Mouse (Mus musculus): ENCODE measurements around the gene Hecw1. TPM values are rescaled to one million over a fixed set of nuclear protein-coding genes. Genes with fewer than 3 reads are reported as not detected.
A peak's percentile ranks its signal among the peaks of the same experiment; 100 is the strongest.

The Hecw1 gene
- polyA plus RNA-seq (2012; fragmentation: generic; extraction: Trizol) = 0.30 TPM
- long read RNA-seq, experiment 1 = 0 reads
- long read RNA-seq, experiment 2 = 0 reads

DNA sequence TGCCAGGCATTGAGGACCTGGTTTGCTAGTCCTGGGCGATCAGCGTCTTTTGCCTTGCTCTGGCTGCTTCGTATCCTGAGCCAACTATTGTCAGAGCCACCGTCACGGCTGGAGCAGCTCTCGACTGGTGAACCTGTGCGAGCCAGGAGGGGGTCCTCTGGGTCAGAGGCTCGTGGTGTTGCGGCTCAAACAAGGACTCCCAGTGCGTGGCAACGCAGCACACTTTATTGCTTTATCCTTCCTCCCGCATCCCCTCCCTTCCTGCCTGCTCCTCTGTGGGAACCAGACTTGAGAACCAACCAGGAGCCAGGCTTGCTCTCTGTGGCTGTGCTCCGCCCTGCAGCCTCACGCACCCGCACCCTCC is at the start of gene Hecw1:
Hecw1 (minus strand) TSS at position 323 of the 364 bp plus-strand sequence.
- H3ac ChIP-seq (ENCODE audit: control insufficient read depth, insufficient read length, low read depth) = peak within 1 kb of the TSS; percentile 59
- H3K36me3 ChIP-seq (ENCODE audit: control insufficient read depth, insufficient read depth) = no peaks in the 10 kb centered on the region
- TF ChIP-seq MAX (IDR thresholded peaks at IDR 0.05) (no peak), MYOD1 (IDR thresholded peaks at IDR 0.05; ENCODE audit: control insufficient read depth, insufficient read length, low read depth) (no peak), CTCF (IDR thresholded peaks at IDR 0.05; ENCODE audit: control insufficient read depth, insufficient read depth, insufficient read length) (no peak), USF1 (IDR thresholded peaks at IDR 0.05; ENCODE audit: low read depth) (no peak), MYOG (IDR thresholded peaks at IDR 0.05; ENCODE audit: control insufficient read depth, extremely low read depth, insufficient read length) (no peak), FOSL1 (IDR thresholded peaks at IDR 0.05; ENCODE audit: insufficient read depth, low read length, poor library complexity, severe bottlenecking) (no peak), CEBPB (IDR thresholded peaks at IDR 0.05; ENCODE audit: low read depth) (no peak)
- no peaks in the 10 kb centered on the region for H3K27me3 ChIP-seq (ENCODE audit: control insufficient read depth, insufficient read depth, insufficient read length)
- no peak within 1 kb of the TSS for H3K4me3 ChIP-seq (ENCODE audit: insufficient read depth, poor library complexity, severe bottlenecking)
- no peaks in the 10 kb centered on the region for H3K79me2 ChIP-seq (ENCODE audit: control insufficient read depth, insufficient read depth)
- no peaks in the 10 kb centered on the region for H3K79me3 ChIP-seq (ENCODE audit: low read depth)

DNA sequence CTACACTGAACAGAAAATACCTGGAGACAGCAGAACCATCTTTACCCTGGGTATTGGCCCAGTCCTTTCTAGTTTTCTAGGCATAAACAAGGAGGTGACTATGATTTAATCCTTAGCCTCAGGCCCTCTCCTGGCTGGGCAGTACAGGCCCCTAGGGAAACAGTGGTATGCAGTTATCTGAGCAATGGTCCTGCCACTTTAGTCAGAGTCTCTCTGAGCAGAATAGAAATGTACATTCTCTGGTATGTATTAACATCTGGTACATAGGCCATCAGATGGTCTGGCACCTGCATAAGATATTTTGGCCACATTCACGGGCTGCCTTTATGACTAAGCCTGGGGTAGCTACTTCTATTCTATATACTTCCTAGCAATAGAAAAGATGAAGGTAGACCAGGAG is 38.3 kb upstream of the Hecw1 start:
- Histone ChIP-seq H3K79me3 (ENCODE audit: low read depth) (no peaks in the 10 kb centered on the region), H3ac (ENCODE audit: control insufficient read depth, insufficient read length, low read depth) (no peak overlapping the region), H3K36me3 (ENCODE audit: control insufficient read depth, insufficient read depth) (no peaks in the 10 kb centered on the region), H3K79me2 (ENCODE audit: control insufficient read depth, insufficient read depth) (no peaks in the 10 kb centered on the region), H3K4me3 (ENCODE audit: insufficient read depth, poor library complexity, severe bottlenecking) (no peak overlapping the region), H3K27me3 (ENCODE audit: control insufficient read depth, insufficient read depth, insufficient read length) (no peaks in the 10 kb centered on the region)
- TF ChIP-seq MYOD1 (IDR thresholded peaks at IDR 0.05; ENCODE audit: control insufficient read depth, insufficient read length, low read depth) (no peak), CEBPB (IDR thresholded peaks at IDR 0.05; ENCODE audit: low read depth) (no peak), MYOG (IDR thresholded peaks at IDR 0.05; ENCODE audit: control insufficient read depth, extremely low read depth, insufficient read length) (no peak), MAX (IDR thresholded peaks at IDR 0.05) (no peak), CTCF (IDR thresholded peaks at IDR 0.05; ENCODE audit: control insufficient read depth, insufficient read depth, insufficient read length) (no peak), USF1 (IDR thresholded peaks at IDR 0.05; ENCODE audit: low read depth) (no peak), FOSL1 (IDR thresholded peaks at IDR 0.05; ENCODE audit: insufficient read depth, low read length, poor library complexity, severe bottlenecking) (no peak)

DNA sequence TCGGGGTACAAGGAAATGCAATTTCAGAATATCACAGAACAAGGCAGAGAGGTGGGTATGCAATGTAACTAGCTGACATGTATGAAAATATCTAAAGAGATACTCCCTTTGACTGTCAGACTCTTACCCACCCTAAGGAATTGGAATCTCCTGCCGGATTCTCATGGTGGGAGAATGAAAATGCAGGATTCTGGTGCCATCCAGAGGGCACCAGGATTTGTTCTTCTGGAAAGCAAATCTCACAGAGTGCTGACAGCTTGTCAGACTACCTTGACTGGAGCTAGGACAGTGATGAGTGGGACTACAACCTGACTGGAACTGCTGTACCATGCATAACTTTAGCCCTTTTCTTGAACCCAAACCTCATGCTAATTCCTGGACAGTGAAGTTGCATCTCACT is 29.6 kb upstream of the Hecw1 start:
- no peaks in the 10 kb centered on the region for H3K36me3 ChIP-seq (ENCODE audit: control insufficient read depth, insufficient read depth)
- TF ChIP-seq FOSL1 (IDR thresholded peaks at IDR 0.05; ENCODE audit: insufficient read depth, low read length, poor library complexity, severe bottlenecking) = no peak
- no peak for TF ChIP-seq MYOD1 (IDR thresholded peaks at IDR 0.05; ENCODE audit: control insufficient read depth, insufficient read length, low read depth)
- TF ChIP-seq MAX (IDR thresholded peaks at IDR 0.05) = no peak
- TF ChIP-seq MYOG (IDR thresholded peaks at IDR 0.05; ENCODE audit: control insufficient read depth, extremely low read depth, insufficient read length) = no peak
- TF ChIP-seq CEBPB (IDR thresholded peaks at IDR 0.05; ENCODE audit: low read depth) = no peak
- no peak for TF ChIP-seq CTCF (IDR thresholded peaks at IDR 0.05; ENCODE audit: control insufficient read depth, insufficient read depth, insufficient read length)
- no peak for TF ChIP-seq USF1 (IDR thresholded peaks at IDR 0.05; ENCODE audit: low read depth)
- no peaks in the 10 kb centered on the region for H3K79me3 ChIP-seq (ENCODE audit: low read depth)
- H3K79me2 ChIP-seq (ENCODE audit: control insufficient read depth, insufficient read depth) = no peaks in the 10 kb centered on the region
- H3K27me3 ChIP-seq (ENCODE audit: control insufficient read depth, insufficient read depth, insufficient read length) = no peaks in the 10 kb centered on the region
- no peak overlapping the region for H3K4me3 ChIP-seq (ENCODE audit: insufficient read depth, poor library complexity, severe bottlenecking)
- H3ac ChIP-seq (ENCODE audit: control insufficient read depth, insufficient read length, low read depth) = no peak overlapping the region

DNA sequence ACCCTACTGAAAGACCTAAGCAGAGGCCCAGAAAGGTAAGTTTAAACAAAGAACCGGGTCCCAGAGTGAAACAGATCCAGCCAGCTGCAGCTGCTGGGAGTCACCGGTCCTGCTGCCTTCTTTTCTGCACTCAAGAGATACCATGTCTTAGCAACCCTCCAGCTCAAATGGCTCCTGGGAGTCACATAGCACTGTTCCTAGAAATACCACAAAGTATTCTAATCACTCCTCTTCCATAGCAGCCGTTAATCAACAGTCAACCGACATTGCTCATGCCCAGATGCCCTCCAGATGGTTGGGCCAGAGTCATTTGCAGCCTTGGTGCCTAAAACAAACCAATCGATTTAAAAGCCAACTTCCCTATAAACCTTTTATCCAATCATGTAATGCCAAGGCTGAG is 19.8 kb upstream of the Hecw1 start:
- no peak for TF ChIP-seq USF1 (IDR thresholded peaks at IDR 0.05; ENCODE audit: low read depth)
- TF ChIP-seq MYOD1 (IDR thresholded peaks at IDR 0.05; ENCODE audit: control insufficient read depth, insufficient read length, low read depth) = no peak
- no peak for TF ChIP-seq MAX (IDR thresholded peaks at IDR 0.05)
- TF ChIP-seq FOSL1 (IDR thresholded peaks at IDR 0.05; ENCODE audit: insufficient read depth, low read length, poor library complexity, severe bottlenecking) = no peak
- no peak for TF ChIP-seq CEBPB (IDR thresholded peaks at IDR 0.05; ENCODE audit: low read depth)
- TF ChIP-seq CTCF (IDR thresholded peaks at IDR 0.05; ENCODE audit: control insufficient read depth, insufficient read depth, insufficient read length) = no peak
- TF ChIP-seq MYOG (IDR thresholded peaks at IDR 0.05; ENCODE audit: control insufficient read depth, extremely low read depth, insufficient read length) = no peak
- no peaks in the 10 kb centered on the region for H3K36me3 ChIP-seq (ENCODE audit: control insufficient read depth, insufficient read depth)

DNA sequence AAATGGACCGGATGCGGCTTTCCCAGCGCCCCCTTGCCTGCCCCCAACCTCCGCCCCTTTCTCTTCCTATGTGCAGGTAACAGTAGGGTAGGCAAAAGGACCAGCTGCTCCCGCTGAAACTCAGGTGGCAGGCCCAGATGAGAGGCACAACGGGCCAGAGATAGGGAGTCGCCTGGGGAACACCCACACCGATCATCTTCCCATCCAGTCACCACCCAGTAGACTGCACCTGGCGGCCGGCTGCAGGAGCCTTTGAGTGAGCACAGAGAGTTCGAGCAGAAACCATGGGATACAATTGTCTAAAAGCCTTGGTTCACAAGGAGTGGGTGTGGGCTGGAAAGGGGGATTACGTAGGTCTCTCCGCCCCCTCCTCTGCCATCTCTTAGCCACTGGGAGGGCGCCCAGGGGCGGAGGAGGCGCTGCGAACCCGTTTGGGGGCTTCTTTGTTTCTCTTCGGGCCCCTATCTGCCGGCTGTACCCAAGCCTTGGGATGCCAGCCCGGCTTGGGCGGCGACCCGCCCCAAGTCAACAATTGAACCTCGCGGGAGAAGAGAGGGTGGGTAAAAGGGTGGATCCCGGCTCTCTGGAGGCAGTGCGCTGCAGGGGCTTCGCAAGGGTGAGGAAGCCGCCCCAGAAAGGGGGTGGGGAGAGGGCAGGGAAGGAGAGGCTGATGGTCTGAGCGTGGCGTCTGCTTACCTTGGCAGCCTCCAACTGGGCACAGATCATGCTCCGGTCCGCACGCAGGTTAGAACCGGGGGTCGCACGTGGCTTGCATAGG is 711 bp downstream of the Hecw1 start:
- no peak overlapping the region for H3K4me3 ChIP-seq (ENCODE audit: insufficient read depth, poor library complexity, severe bottlenecking)
- no peaks in the 10 kb centered on the region for H3K79me2 ChIP-seq (ENCODE audit: control insufficient read depth, insufficient read depth)
- TF ChIP-seq FOSL1 (IDR thresholded peaks at IDR 0.05; ENCODE audit: insufficient read depth, low read length, poor library complexity, severe bottlenecking) (no peak), MYOD1 (IDR thresholded peaks at IDR 0.05; ENCODE audit: control insufficient read depth, insufficient read length, low read depth) (no peak), CTCF (IDR thresholded peaks at IDR 0.05; ENCODE audit: control insufficient read depth, insufficient read depth, insufficient read length) (no peak), USF1 (IDR thresholded peaks at IDR 0.05; ENCODE audit: low read depth) (no peak), MYOG (IDR thresholded peaks at IDR 0.05; ENCODE audit: control insufficient read depth, extremely low read depth, insufficient read length) (no peak), MAX (IDR thresholded peaks at IDR 0.05) (no peak), CEBPB (IDR thresholded peaks at IDR 0.05; ENCODE audit: low read depth) (no peak)
- no peaks in the 10 kb centered on the region for H3K36me3 ChIP-seq (ENCODE audit: control insufficient read depth, insufficient read depth)
- no peaks in the 10 kb centered on the region for H3K27me3 ChIP-seq (ENCODE audit: control insufficient read depth, insufficient read depth, insufficient read length)
- peak overlapping the region; percentile 59 for H3ac ChIP-seq (ENCODE audit: control insufficient read depth, insufficient read length, low read depth)
- H3K79me3 ChIP-seq (ENCODE audit: low read depth) = no peaks in the 10 kb centered on the region

More for the DNA sequence above, 19.8 kb upstream of the Hecw1 start:
- H3ac ChIP-seq (ENCODE audit: control insufficient read depth, insufficient read length, low read depth) = no peak overlapping the region
- H3K79me2 ChIP-seq (ENCODE audit: control insufficient read depth, insufficient read depth) = no peaks in the 10 kb centered on the region
- H3K79me3 ChIP-seq (ENCODE audit: low read depth) = no peaks in the 10 kb centered on the region
- no peaks in the 10 kb centered on the region for H3K27me3 ChIP-seq (ENCODE audit: control insufficient read depth, insufficient read depth, insufficient read length)
- no peak overlapping the region for H3K4me3 ChIP-seq (ENCODE audit: insufficient read depth, poor library complexity, severe bottlenecking)
